Mouse (Mus musculus) myocyte (in vitro differentiated cells): Measurements from ENCODE around the gene Gm20716.
A peak's percentile ranks its signal among the peaks of the same experiment; 100 is the strongest.

Experiments used
- CEBPB ChIP-seq: IDR thresholded peaks from 2 replicates; pipeline ENCODE4 v1.6.1; 2011; ENCODE audit warnings: mild to moderate bottlenecking, moderate library complexity; ENCODE audit not compliant: poor library complexity, insufficient read depth, severe bottlenecking
- E2F4 ChIP-seq: IDR thresholded peaks from one replicate; pipeline ENCODE4 v1.6.1; 2011; ENCODE audit warnings: mild to moderate bottlenecking, control low read depth, moderate library complexity; ENCODE audit not compliant: insufficient read depth
- MAX ChIP-seq: IDR thresholded peaks from one replicate; pipeline ENCODE4 v1.6.1; 2011; ENCODE audit warnings: low read depth, mild to moderate bottlenecking, control low read depth
- MYOD1 ChIP-seq, 3 experiments: IDR thresholded peaks; one replicate each; pipeline ENCODE4 v1.6.1; 2011; ENCODE audit warnings: control low read depth in 2 of 3, low read depth in 2 of 3, mild to moderate bottlenecking in 2 of 3, moderate library complexity in 1 of 3; ENCODE audit not compliant: insufficient read length in 2 of 3, control insufficient read depth in 1 of 3
- MYOG ChIP-seq, 3 experiments: IDR thresholded peaks; one replicate each; pipeline ENCODE4 v1.6.1; 2011; ENCODE audit warnings: control low read depth in 2 of 3, low read depth in 2 of 3, mild to moderate bottlenecking in 2 of 3; ENCODE audit not compliant: insufficient read length in 2 of 3, control insufficient read depth in 1 of 3, insufficient read depth in 1 of 3
- POLR2A ChIP-seq: IDR thresholded peaks from one replicate; pipeline ENCODE4 v1.6.1; 2011; ENCODE audit warnings: low read depth, mild to moderate bottlenecking, control low read depth, moderate library complexity; ENCODE audit not compliant: insufficient read length
- POLR2AphosphoS2 ChIP-seq: IDR thresholded peaks from one replicate; pipeline ENCODE4 v1.6.1; 2011; ENCODE audit warnings: low read depth, control low read depth; ENCODE audit not compliant: insufficient read length
- SRF ChIP-seq: IDR thresholded peaks from one replicate; pipeline ENCODE4 v1.6.1; 2011; ENCODE audit warnings: low read depth; ENCODE audit not compliant: control insufficient read depth, insufficient read length
- TCF12 ChIP-seq: IDR thresholded peaks from one replicate; pipeline ENCODE4 v1.6.1; 2011; ENCODE audit warnings: mild to moderate bottlenecking, control low read depth; ENCODE audit not compliant: poor library complexity, insufficient read depth, severe bottlenecking
- TCF3 ChIP-seq: IDR thresholded peaks from one replicate; pipeline ENCODE4 v1.6.1; 2011; ENCODE audit warnings: low read depth, control low read depth; ENCODE audit not compliant: insufficient read length
- USF1 ChIP-seq: IDR thresholded peaks from one replicate; pipeline ENCODE4 v1.6.1; 2011; ENCODE audit warnings: low read depth, mild to moderate bottlenecking, control low read depth, moderate library complexity

DNA sequence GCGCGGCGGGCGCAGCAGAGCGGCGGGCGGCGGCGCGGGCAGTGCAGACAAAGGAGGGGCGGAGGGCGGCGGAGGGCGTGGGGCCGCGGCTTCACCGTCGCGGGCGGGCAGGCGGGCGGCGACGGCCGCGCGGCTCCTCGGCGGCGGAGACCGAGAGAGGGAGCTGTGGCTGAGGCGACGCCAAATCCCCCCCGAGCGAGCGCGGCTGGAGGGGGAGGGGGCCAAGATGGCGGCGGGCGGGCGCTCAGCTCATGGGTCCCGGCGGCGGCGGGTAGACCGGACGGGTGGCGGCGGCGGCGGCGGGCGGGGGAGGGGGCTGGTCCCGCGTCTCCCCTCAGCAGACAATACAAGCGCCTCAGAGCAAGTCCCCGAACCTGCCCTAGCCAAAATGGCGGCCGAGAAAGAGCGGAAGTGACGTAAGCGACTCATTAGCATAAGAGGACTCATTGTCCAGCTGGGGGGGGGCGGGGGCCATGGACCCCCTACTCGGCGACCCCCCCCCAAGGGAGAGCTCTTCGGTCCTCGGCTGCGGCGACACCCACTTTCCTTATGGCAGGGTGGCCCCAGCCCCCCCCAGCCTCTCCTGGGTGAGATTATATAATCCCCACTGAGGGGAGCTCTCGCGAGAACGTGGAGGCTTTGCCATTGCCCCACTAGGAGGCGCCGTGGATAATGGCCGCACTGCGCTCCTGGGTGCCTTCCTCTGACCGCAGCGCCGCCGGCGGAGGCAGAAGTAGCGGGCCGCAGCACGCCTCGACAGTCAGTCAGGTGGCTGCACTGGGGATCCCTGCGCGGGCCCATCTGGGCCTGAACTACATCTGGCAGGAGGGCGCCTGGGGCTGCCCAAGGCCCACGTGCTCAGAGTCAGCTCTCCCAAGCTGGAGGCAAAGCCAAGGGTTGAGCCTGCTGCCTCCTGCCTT lies 23.2 kb downstream of the Gm20716 start, which contains the start of gene Adnp:
- TF ChIP-seq POLR2A, result peak; percentile 20
- TF ChIP-seq USF1, result peak; percentile 26
- TF ChIP-seq MYOD1 (IDR thresholded peaks at IDR 0.05; ENCODE audit: control insufficient read depth in 1 of 3, insufficient read length in 2 of 3, low read depth in 2 of 3), result peak in 2 of 3 experiments; percentile 51
- TF ChIP-seq E2F4, result no peak
- peak; percentile 70 for TF ChIP-seq POLR2AphosphoS2
- no peak for TF ChIP-seq TCF12
- TF ChIP-seq TCF3, result no peak
- no peak for TF ChIP-seq MAX
- peak; percentile 42 for TF ChIP-seq SRF
- no peak for TF ChIP-seq CEBPB
- peak in 2 of 3 experiments; percentile 26 to 66 for TF ChIP-seq MYOG (IDR thresholded peaks at IDR 0.05; ENCODE audit: control insufficient read depth in 1 of 3, insufficient read depth in 1 of 3, insufficient read length in 2 of 3, low read depth in 2 of 3)
